Mouse (Mus musculus): ENCODE data around the gene Zfp580. TPM values are rescaled to one million over a fixed set of nuclear protein-coding genes. Genes with fewer than 3 reads are reported as not detected.

The Zfp580 gene
- polyA plus RNA-seq, 1 experiment from 2014 or later: 25.0 TPM

DNA sequence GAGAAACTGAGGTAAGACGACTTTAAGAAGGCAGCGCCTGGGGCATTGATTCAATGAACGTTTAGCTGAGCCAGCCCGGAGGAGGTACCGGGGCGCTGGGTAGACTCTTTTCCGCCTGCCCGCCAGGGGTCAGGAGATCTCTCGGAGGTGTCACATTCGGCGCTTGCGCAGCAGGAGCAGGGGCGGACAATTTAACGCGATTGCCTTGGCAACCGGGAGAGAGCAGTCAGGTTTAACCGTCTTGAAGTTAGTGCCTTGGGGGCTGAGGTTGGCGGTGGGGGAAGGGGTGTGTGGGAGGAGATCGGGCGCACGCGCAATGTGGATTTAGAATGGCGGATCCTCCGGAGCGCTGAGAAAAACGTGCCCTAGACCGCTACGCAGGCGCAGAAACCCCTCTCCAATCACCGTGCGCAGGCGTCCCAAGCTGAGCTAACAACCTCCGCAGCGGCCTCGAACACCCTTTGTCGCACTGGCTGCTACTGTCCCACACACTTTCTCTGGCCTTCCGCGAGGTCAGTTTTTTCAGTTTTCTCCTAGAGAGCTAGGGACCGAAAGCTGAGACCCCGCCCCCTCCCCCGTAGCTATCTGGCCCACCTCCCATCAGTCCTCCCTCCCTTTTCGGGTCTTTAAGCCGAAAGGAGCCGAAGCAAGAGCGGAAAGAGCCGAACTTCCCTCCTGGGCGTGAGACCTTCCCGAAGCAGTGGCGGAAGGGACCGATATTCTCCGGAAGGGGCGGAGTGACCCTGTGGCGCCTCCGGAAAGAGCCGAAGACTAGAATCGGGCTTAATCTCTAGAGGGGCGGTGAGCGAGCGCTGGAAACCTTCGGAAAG lies 9.8 kb downstream of the Zfp580 start:
- Histone ChIP-seq H3K4me2 (ENCODE audit: low read depth, low read length) (peak overlapping the region; percentile 82), H3K27me3 (ENCODE audit: control insufficient read depth, insufficient read depth, low read length) (peaks cover 6% of the 10 kb centered on the region), H3K9ac (replicated peaks; ENCODE audit: low read length) (peak overlapping the region; percentile 78), H3K9me3 (replicated peaks; ENCODE audit: control insufficient read depth, low read length) (no peaks in the 10 kb centered on the region), H3K4me3 (ENCODE audit: low read depth, low read length) (peak overlapping the region; percentile 74), H3K36me3 (replicated peaks; ENCODE audit: control insufficient read depth, insufficient read depth, low read depth, low read length) (no peaks in the 10 kb centered on the region), H3K27ac (replicated peaks; ENCODE audit: low read depth, low read length) (peak overlapping the region; percentile 96), H3K4me1 (ENCODE audit: control insufficient read depth, insufficient read depth, low read length) (peaks cover 6% of the 10 kb centered on the region; the same call in 1 of the 2 replicates)
- WGBS: under 1% methylated on average over 60 of the region's 60 CpGs
- ATAC-seq (replicated peaks; ENCODE audit: insufficient number of reproducible peaks, low FRiP score, low TSS enrichment, low read depth): peak; percentile 89
- peak; percentile 100 for DNase-seq (ENCODE audit: low spot score)

GRCm38 (mm10) chr7:5061774-5062359 lies 10.5 kb downstream of the Zfp580 start, which contains the start of gene U2af2:
TSS of gene U2af2 (plus strand) at chr7:5062143.
- DNase-seq (ENCODE audit: low spot score) (peak; percentile 93), ATAC-seq (replicated peaks; ENCODE audit: insufficient number of reproducible peaks, low FRiP score, low TSS enrichment, low read depth) (peak; percentile 85)
- H3K9me3 ChIP-seq (replicated peaks; ENCODE audit: control insufficient read depth, low read length): no peaks in the 10 kb centered on the region
- H3K27ac ChIP-seq (replicated peaks; ENCODE audit: low read depth, low read length): peak within 1 kb of the TSS; percentile 96
- WGBS: under 1% methylated on average over 54 of the region's 65 CpGs
- H3K9ac ChIP-seq (replicated peaks; ENCODE audit: low read length): peak within 1 kb of the TSS; percentile 78
- H3K4me3 ChIP-seq (ENCODE audit: low read depth, low read length): peak within 1 kb of the TSS; percentile 74
- H3K36me3 ChIP-seq (replicated peaks; ENCODE audit: control insufficient read depth, insufficient read depth, low read depth, low read length): no peaks in the 10 kb centered on the region; the same call in 1 of the 2 replicates
- peak within 1 kb of the TSS; percentile 82 for H3K4me2 ChIP-seq (ENCODE audit: low read depth, low read length)
- peaks cover 2% of the 10 kb centered on the region; the same call in 1 of the 2 replicates for H3K27me3 ChIP-seq (ENCODE audit: control insufficient read depth, insufficient read depth, low read length)
- peaks cover 6% of the 10 kb centered on the region; the same call in 1 of the 2 replicates for H3K4me1 ChIP-seq (ENCODE audit: control insufficient read depth, insufficient read depth, low read length)

- Histone ChIP-seq H3K9ac (replicated peaks; ENCODE audit: low read length) (peak overlapping the region; percentile 78), H3K9me3 (replicated peaks; ENCODE audit: control insufficient read depth, low read length) (no peaks in the 10 kb centered on the region), H3K4me1 (ENCODE audit: control insufficient read depth, insufficient read depth, low read length) (peaks cover 6% of the 10 kb centered on the region; the same call in 1 of the 2 replicates), H3K27ac (replicated peaks; ENCODE audit: low read depth, low read length) (peak overlapping the region; percentile 96), H3K4me2 (ENCODE audit: low read depth, low read length) (peak overlapping the region; percentile 78), H3K4me3 (ENCODE audit: low read depth, low read length) (peak overlapping the region; percentile 74), H3K27me3 (ENCODE audit: control insufficient read depth, insufficient read depth, low read length) (no peaks in the 10 kb centered on the region; the same call in 1 of the 2 replicates), H3K36me3 (replicated peaks; ENCODE audit: control insufficient read depth, insufficient read depth, low read depth, low read length) (no peaks in the 10 kb centered on the region; the same call in 1 of the 2 replicates)
- DNase-seq (ENCODE audit: low spot score) (peak; percentile 92), ATAC-seq (replicated peaks; ENCODE audit: insufficient number of reproducible peaks, low FRiP score, low TSS enrichment, low read depth) (no peak; the same call in 1 of the 2 replicates)
- WGBS: under 1% methylated on average over 51 of the region's 51 CpGs
Observed at GRCm38 (mm10) chr7:5062360-5063001, 11.1 kb downstream of the Zfp580 start.

DNA sequence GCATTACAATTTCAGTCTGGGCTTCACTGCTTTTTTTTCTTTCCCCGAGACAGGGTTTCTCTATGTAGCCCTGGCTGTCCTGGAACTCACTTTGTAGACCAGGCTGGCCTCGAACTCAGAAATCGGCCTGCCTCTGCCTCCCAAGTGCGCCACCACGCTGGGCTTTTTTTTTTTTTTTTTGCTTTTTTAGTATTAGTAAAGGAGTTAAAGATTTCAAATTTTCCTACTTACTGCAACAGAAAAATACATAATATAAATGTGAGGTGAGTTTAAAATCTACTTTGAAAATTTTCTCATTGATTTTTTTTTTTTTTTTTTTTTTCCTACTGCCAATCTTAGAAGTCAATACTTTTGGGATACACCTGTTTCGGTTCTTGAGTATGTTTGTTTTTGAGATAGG lies 13.5 kb downstream of the Zfp580 start:
- ATAC-seq (replicated peaks; ENCODE audit: insufficient number of reproducible peaks, low FRiP score, low TSS enrichment, low read depth): no peak

DNA sequence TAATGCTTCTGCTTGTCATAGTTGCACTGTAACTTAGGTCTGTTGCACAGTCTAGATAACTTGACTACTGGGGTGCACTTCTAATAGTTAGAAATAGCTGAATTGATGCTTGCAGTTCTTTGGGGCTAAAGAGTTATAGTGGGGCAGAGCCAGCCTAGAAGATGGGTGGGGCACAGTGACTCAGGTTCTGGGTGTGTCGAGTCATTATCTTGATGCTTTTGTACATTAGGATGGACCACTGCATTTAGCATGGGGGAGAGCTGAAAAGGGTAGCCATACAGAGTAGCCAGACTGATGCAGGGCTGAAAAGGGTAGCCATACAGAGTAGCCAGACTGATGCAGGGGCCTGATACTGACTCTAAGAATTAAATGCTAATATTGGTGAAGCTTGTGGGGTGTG lies 22.2 kb downstream of the Zfp580 start:
- Histone ChIP-seq H3K4me2 (ENCODE audit: low read depth, low read length) (no peak overlapping the region), H3K9ac (replicated peaks; ENCODE audit: low read length) (no peak overlapping the region), H3K4me1 (ENCODE audit: control insufficient read depth, insufficient read depth, low read length) (no peaks in the 10 kb centered on the region), H3K36me3 (replicated peaks; ENCODE audit: control insufficient read depth, insufficient read depth, low read depth, low read length) (peaks cover 45% of the 10 kb centered on the region), H3K27ac (replicated peaks; ENCODE audit: low read depth, low read length) (no peak overlapping the region), H3K4me3 (ENCODE audit: low read depth, low read length) (no peak overlapping the region), H3K9me3 (replicated peaks; ENCODE audit: control insufficient read depth, low read length) (no peaks in the 10 kb centered on the region), H3K27me3 (ENCODE audit: control insufficient read depth, insufficient read depth, low read length) (no peaks in the 10 kb centered on the region)
- DNase-seq (ENCODE audit: low spot score) (no peak), ATAC-seq (replicated peaks; ENCODE audit: insufficient number of reproducible peaks, low FRiP score, low TSS enrichment, low read depth) (no peak)
- 80% methylated on average over 1 of the region's 1 CpGs for WGBS

More for the DNA sequence above, 13.5 kb downstream of the Zfp580 start:
- H3K4me1 ChIP-seq (ENCODE audit: control insufficient read depth, insufficient read depth, low read length): peaks cover 5% of the 10 kb centered on the region; the same call in 1 of the 2 replicates
- H3K36me3 ChIP-seq (replicated peaks; ENCODE audit: control insufficient read depth, insufficient read depth, low read depth, low read length): peaks cover 13% of the 10 kb centered on the region
- no peaks in the 10 kb centered on the region for H3K27me3 ChIP-seq (ENCODE audit: control insufficient read depth, insufficient read depth, low read length)
- no peak overlapping the region for H3K4me2 ChIP-seq (ENCODE audit: low read depth, low read length)
- no peak overlapping the region for H3K9ac ChIP-seq (replicated peaks; ENCODE audit: low read length)
- DNase-seq (ENCODE audit: low spot score): no peak
- H3K9me3 ChIP-seq (replicated peaks; ENCODE audit: control insufficient read depth, low read length): no peaks in the 10 kb centered on the region
- no peak overlapping the region for H3K27ac ChIP-seq (replicated peaks; ENCODE audit: low read depth, low read length)
- no peak overlapping the region for H3K4me3 ChIP-seq (ENCODE audit: low read depth, low read length)
- WGBS: 91% methylated on average over 6 of the region's 6 CpGs

DNA sequence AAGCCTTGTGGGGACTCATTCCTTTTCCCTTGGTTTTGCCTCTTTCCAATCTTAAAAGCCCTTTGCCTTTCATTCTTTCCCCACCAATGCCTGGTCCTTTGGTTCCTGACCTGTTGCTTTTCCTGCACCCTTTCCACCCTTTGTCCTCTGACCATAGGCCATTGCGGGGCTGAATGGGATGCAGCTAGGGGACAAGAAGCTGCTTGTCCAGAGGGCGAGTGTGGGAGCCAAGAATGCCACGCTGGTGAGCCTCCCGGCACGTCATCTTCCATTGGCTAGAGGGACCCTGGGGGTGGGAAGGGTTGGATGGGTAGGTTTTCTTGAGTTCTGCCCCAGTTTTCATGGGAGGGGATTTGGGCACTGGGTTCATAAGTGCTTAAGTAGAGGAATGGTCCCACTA lies 23.6 kb downstream of the Zfp580 start:
- H3K36me3 ChIP-seq (replicated peaks; ENCODE audit: control insufficient read depth, insufficient read depth, low read depth, low read length): peaks cover 39% of the 10 kb centered on the region
- H3K27me3 ChIP-seq (ENCODE audit: control insufficient read depth, insufficient read depth, low read length): no peaks in the 10 kb centered on the region
- DNase-seq (ENCODE audit: low spot score) (no peak), ATAC-seq (replicated peaks; ENCODE audit: insufficient number of reproducible peaks, low FRiP score, low TSS enrichment, low read depth) (no peak)
- no peak overlapping the region for H3K27ac ChIP-seq (replicated peaks; ENCODE audit: low read depth, low read length)
- H3K4me2 ChIP-seq (ENCODE audit: low read depth, low read length): no peak overlapping the region
- H3K4me1 ChIP-seq (ENCODE audit: control insufficient read depth, insufficient read depth, low read length): no peaks in the 10 kb centered on the region
- WGBS: 90% methylated on average over 5 of the region's 5 CpGs
- H3K4me3 ChIP-seq (ENCODE audit: low read depth, low read length): no peak overlapping the region
- H3K9me3 ChIP-seq (replicated peaks; ENCODE audit: control insufficient read depth, low read length): no peaks in the 10 kb centered on the region
- H3K9ac ChIP-seq (replicated peaks; ENCODE audit: low read length): no peak overlapping the region

GRCm38 (mm10) chr7:5076931-5077330 lies 25.6 kb downstream of the Zfp580 start:
- DNase-seq (ENCODE audit: low spot score) (no peak), ATAC-seq (replicated peaks; ENCODE audit: insufficient number of reproducible peaks, low FRiP score, low TSS enrichment, low read depth) (no peak)
- peaks cover 27% of the 10 kb centered on the region for H3K36me3 ChIP-seq (replicated peaks; ENCODE audit: control insufficient read depth, insufficient read depth, low read depth, low read length)
- no peaks in the 10 kb centered on the region for H3K27me3 ChIP-seq (ENCODE audit: control insufficient read depth, insufficient read depth, low read length)
- H3K9me3 ChIP-seq (replicated peaks; ENCODE audit: control insufficient read depth, low read length): no peaks in the 10 kb centered on the region
- H3K4me1 ChIP-seq (ENCODE audit: control insufficient read depth, insufficient read depth, low read length): no peaks in the 10 kb centered on the region
- no peak overlapping the region for H3K9ac ChIP-seq (replicated peaks; ENCODE audit: low read length)
- H3K4me3 ChIP-seq (ENCODE audit: low read depth, low read length): no peak overlapping the region
- no peak overlapping the region for H3K27ac ChIP-seq (replicated peaks; ENCODE audit: low read depth, low read length)
- H3K4me2 ChIP-seq (ENCODE audit: low read depth, low read length): no peak overlapping the region
- WGBS: 95% methylated on average over 2 of the region's 2 CpGs

Data from embryonic facial prominence, embryonic 11.5 days (tissue).